Mouse (Mus musculus) heart, postnatal 0 days (tissue): Measurements from ENCODE around the gene Atp23. TPM values are rescaled to one million over a fixed set of nuclear protein-coding genes. Genes with fewer than 3 reads are reported as not detected.

Source experiments
- ATAC-seq: fragments of 200-750 bp; cut with Nextera tagmentation; 2 replicates; pipeline ENCODE4 v1.8.0; 2017; ENCODE audit warnings: low read depth, moderate number of reproducible peaks, moderate library complexity; ENCODE audit not compliant: insufficient read depth
- DNase-seq: peaks from one replicate; pipeline ENCODE4 v3.0.0-alpha.2; 2016; ENCODE audit warnings: low spot score
- H3K27ac ChIP-seq: fragments of 300-500 bp; sonication (generic); 2 replicates; pipeline ENCODE4 v1.5.1; 2014; ENCODE audit warnings: low read depth, mild to moderate bottlenecking
- H3K27me3 ChIP-seq: fragments of 300-500 bp; sonication (generic); 2 replicates; pipeline ENCODE4 v1.6.1; 2014; ENCODE audit warnings: low read length, mixed read lengths; ENCODE audit not compliant: control insufficient read depth, insufficient read depth
- H3K36me3 ChIP-seq: fragments of 300-500 bp; sonication (generic); replicated peaks from 2 replicates; pipeline ENCODE4 v1.6.1; 2014; ENCODE audit warnings: low read length, mixed read lengths; ENCODE audit not compliant: control insufficient read depth, insufficient read depth
- H3K4me1 ChIP-seq: fragments of 300-500 bp; sonication (generic); 2 replicates; pipeline ENCODE4 v1.6.1; 2014; ENCODE audit warnings: antibody characterized with exemption; ENCODE audit not compliant: control insufficient read depth, insufficient read depth
- H3K4me2 ChIP-seq: fragments of 300-500 bp; sonication (generic); 2 replicates; pipeline ENCODE4 v1.6.1; 2014; ENCODE audit warnings: low read depth, mild to moderate bottlenecking, low read length, moderate library complexity
- H3K4me3 ChIP-seq: fragments of 300-500 bp; sonication (generic); 2 replicates; pipeline ENCODE4 v1.5.1; 2014; ENCODE audit warnings: low read depth, low read length
- H3K9ac ChIP-seq: fragments of 300-500 bp; sonication (generic); replicated peaks from 2 replicates; pipeline ENCODE4 v1.6.1; 2014; ENCODE audit warnings: low read depth, low read length, mixed read lengths
- H3K9me3 ChIP-seq: fragments of 300-500 bp; sonication (generic); replicated peaks from 2 replicates; pipeline ENCODE4 v1.6.1; 2016; ENCODE audit warnings: low read length; ENCODE audit not compliant: control insufficient read depth
- CTCF ChIP-seq: IDR thresholded peaks from 2 replicates; pipeline ENCODE4 v1.5.1; 2016; ENCODE audit warnings: antibody characterized with exemption, control low read depth, low read depth
- EP300 ChIP-seq: IDR thresholded peaks from 2 replicates; pipeline ENCODE4 v1.6.1; 2016; ENCODE audit warnings: antibody characterized with exemption, low read depth
- WGBS: fragments of 180-500 bp; shearing (Covaris S2); extraction: QIAGEN DNeasy Blood & Tissue Kit; methylation state at CpG from one replicate; pipeline ENCODE4 v1.1.7; 2014; 5-methylcytosine and 5-hydroxymethylcytosine counted together
- polyA plus RNA-seq: library from polyadenylated mRNA; unstranded; fragments of >200 nt; fragmentation: Nextera tagmentation; extraction: Ambion mirVana; gene quantifications from 2 replicates; pipeline ENCODE4 v1.2.1, GENCODE M21; 2015
- total RNA-seq: library from RNA; depleted of rRNA; stranded (reverse); fragments of >200 nt; gene quantifications from 2 replicates; pipeline ENCODE4 v1.2.3, GENCODE M21; 2014; ENCODE audit warnings: low replicate concordance

The Atp23 gene
- total and polyA plus RNA-seq, 2 experiments from 2014 or later, result 7.8 to 10.2 TPM

- DNase-seq, result peak; percentile 81
- ATAC-seq, result peak; percentile 60
- Histone ChIP-seq H3K4me2 (peak overlapping the region; percentile 20; the same call in 1 of the 2 replicates), H3K36me3 (no peaks in the 10 kb centered on the region), H3K9ac (peak overlapping the region; percentile 60; the same call in 1 of the 2 replicates), H3K4me1 (peaks cover 51% of the 10 kb centered on the region), H3K27me3 (no peaks in the 10 kb centered on the region), H3K9me3 (no peaks in the 10 kb centered on the region), H3K27ac (peak overlapping the region; percentile 97), H3K4me3 (no peak overlapping the region)
- TF ChIP-seq CTCF (no peak), EP300 (0 out of 2 replicates have a peak, but pooled peaks have one; percentile 30)
- 31% methylated on average over 15 of the region's 15 CpGs for WGBS
Observed at GRCm38 (mm10) chr10:126930270-126931121, 29.3 kb upstream of the Atp23 start.

GRCm38 (mm10) chr10:126929543-126929942 lies 28.4 kb upstream of the Atp23 start:
- no peak for DNase-seq

GRCm38 (mm10) chr10:126928819-126929206 lies 27.7 kb upstream of the Atp23 start:
- DNase-seq (peak; percentile 42), ATAC-seq (peak; percentile 7; the same call in 1 of the 2 replicates)
- Histone ChIP-seq H3K27me3 (no peaks in the 10 kb centered on the region), H3K9ac (peak overlapping the region; percentile 70; the same call in 1 of the 2 replicates), H3K9me3 (no peaks in the 10 kb centered on the region), H3K4me1 (peaks cover 51% of the 10 kb centered on the region), H3K4me2 (peak overlapping the region; percentile 80), H3K27ac (peak overlapping the region; percentile 97), H3K36me3 (no peaks in the 10 kb centered on the region), H3K4me3 (peak overlapping the region; percentile 57)
- WGBS, result 22% methylated on average over 12 of the region's 12 CpGs
- TF ChIP-seq EP300 (no peak), CTCF (no peak)

More at GRCm38 (mm10) chr10:126929543-126929942, 28.4 kb upstream of the Atp23 start:
- no peak for ATAC-seq
- Histone ChIP-seq H3K27me3 (no peaks in the 10 kb centered on the region), H3K27ac (peak overlapping the region; percentile 97), H3K9me3 (no peaks in the 10 kb centered on the region), H3K4me1 (peaks cover 48% of the 10 kb centered on the region), H3K9ac (no peak overlapping the region), H3K36me3 (no peaks in the 10 kb centered on the region), H3K4me2 (no peak overlapping the region), H3K4me3 (no peak overlapping the region)
- TF ChIP-seq EP300 (no peak), CTCF (no peak)
- 61% methylated on average over 3 of the region's 3 CpGs for WGBS

GRCm38 (mm10) chr10:126928011-126928818 lies 27.1 kb upstream of the Atp23 start:
- under 1% methylated on average over 39 of the region's 39 CpGs for WGBS
- Histone ChIP-seq H3K4me2 (peak overlapping the region; percentile 80), H3K36me3 (no peaks in the 10 kb centered on the region), H3K27ac (peak overlapping the region; percentile 97), H3K9ac (peak overlapping the region; percentile 70), H3K4me3 (peak overlapping the region; percentile 57), H3K27me3 (no peaks in the 10 kb centered on the region), H3K4me1 (peaks cover 51% of the 10 kb centered on the region), H3K9me3 (no peaks in the 10 kb centered on the region)
- TF ChIP-seq EP300 (peak; percentile 24; the same call in 1 of the 2 replicates), CTCF (peak; percentile 72)
- ATAC-seq, result peak; percentile 78
- peak; percentile 89 for DNase-seq
